Mouse (Mus musculus) cerebellum, adult 11-12 months (tissue): ENCODE results near the gene Polr2a.

ENCODE experiments used
- DNase-seq: peaks from one replicate; pipeline ENCODE4 v3.0.0; 2022

The Polr2a gene

DNA sequence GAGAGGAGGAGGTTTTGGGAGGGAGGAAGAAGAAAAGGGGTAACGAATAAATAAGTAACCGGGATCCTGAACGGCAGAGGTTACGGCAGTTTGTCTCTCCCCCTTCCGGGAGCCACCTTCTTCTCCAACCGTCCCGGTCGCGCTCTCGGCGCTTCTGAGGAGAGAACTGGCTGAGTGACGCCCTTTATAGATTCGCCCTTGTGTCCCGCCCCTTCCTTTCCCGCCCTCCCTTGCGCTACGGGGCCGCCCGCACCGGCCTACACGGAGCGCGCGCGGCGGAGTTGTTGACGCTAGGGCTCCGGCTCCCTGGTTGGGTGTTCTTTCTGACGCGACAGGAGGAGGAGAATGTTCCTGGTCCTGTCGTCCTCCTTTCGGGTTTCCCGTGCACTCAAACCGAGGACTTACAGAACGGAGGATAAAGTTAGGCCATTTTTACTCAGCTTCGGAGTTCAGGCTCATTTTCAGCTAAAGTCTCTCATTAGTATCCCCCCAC, at the start of gene Polr2a:
Gene Polr2a, minus strand, starts transcription at position 160 of the 493 bp plus-strand sequence.
- peak; percentile 98 for DNase-seq

DNA sequence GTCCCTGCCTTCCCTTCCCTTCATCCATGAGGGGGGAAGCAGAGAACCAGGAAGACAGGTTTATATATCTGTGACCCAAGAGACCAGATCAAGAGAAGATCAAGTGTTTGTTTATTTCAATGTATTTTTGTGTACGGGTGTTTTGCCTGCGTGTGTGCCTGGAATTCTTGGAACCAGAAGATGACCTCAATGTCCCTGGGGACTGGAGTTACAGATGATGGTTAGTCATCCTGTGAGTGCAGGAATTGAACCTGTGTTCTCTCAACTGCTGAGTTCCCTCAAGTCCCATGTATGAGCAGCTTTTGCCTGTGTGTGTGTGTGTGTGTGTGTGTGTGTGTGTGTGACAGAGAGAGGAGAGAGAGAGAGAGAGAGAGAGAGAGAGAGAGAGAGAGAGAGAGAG, 49.2 kb upstream of the Polr2a start:
- DNase-seq, result no peak

DNA sequence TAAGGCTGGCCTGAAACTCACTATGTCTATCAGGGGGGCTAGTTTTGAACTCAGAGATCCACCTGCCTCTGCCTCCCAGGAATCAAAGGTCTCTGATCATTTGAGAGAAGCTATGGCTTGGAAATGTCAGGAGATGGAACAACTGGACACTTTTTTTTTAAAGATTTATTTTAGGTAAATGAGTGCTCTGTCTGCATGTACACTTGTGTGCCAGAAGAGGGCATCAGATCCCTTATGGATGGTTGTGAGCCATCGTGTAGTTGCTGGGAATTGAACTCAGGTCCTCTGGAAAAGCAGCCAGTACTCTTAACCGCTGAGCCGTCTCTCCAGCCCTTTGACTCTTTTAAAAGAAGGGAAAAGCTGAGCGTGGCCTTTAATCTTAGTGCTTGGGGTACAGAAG, 47.9 kb upstream of the Polr2a start:
- no peak for DNase-seq

DNA sequence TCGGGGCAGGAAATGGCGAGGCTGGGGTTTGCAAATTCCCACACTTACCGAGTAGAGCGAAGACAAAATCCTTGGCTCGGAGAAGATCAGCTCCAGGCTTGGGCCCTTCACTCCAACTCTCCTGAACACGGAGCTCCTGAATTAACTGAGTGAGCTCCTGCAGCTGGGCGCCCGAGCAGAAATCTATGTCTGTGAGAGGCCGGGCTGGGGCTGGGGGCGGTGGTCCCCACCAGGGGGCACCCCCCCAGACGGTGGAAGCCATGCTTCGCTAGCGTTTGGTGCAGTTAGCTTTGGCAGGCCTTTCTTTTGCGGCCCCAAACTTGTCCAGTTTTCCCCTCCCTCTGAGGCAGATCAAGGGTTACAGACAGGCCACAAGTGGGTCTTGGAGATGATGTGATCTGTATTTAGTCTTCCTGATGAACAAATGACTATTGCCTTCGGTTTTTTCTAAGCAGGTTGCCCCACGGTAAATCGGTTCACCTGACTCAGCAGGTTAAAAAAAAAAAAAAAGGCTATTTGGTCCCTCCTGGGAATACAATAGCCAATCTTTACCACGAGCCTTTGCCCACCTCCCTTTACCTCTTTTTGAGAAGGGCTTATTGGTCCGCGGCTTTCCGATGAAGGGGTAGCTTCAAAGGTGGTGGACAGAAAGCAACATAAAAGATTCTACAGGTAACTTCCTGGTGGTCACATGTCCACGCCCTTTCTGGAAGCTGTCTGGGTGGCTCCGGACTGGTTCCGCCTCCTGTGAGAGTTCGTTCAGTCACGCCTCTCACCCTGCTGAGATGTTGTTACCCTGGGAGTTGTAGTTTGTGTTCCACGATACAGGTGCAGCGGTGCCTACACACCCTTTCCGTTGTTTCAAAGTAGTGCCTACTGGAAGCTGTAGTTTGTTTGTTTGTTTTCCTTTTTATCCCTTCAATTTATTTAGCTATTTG, 46.8 kb upstream of the Polr2a start, which contains the start of gene Tmem102:
Gene Tmem102, minus strand, starts transcription at position 653 of the 938 bp plus-strand sequence.
- DNase-seq, result no peak

DNA sequence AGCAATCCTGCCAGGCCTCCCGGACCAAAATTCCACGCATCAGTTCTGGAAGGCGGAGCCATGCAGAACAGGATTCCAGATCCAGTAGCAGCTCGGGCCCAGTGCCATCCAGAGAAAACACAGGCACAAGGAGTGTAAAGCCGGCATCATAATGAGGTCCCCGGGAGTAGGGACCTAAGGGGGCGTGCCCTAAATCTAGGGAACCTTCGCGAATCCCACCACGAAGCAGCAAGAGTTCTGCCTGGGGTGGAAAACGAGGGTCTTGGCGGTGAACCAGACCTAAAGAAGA, 46.2 kb upstream of the Polr2a start:
- DNase-seq, result no peak

DNA sequence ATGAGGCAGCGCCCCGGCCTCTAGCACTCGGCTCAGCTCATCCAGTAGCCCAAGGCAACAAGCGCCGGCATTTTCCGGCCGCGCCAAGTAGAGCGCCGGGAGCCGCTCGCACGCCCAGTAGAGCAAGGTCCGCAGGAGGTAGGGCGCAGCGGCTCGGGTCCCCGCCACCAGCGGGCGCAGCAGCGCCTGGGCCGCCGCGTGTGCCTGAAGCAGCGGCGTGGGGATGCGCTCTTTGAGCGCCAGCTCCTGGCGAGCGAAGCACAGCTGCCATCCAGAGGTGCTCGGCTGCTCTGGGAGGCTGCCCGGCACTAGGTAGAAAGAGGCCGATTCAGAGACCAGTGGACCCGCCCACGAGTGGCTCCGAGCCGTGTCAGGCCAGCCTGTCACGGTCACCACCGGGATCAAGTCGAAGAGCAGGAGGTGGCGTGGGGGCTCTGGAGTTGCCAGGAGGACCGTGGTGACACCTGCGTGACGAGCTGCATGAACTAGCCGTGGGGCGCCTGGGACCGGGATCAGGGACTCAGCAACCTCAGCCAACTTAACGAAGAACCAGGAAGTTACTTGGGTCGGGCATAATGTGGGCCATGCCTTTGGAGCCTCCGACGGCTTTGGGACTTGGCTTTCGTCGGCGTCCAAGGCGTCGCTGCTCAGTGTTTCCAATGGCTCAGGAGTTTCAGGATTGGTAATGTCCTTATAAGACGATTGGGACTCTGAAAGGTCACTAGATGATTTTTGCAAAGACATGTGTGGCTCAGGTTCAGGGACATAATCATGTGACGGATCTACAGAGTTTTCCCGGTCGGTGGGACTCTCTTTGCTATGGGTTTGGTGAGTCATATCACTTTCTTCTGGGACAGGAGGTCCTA, 45.6 kb upstream of the Polr2a start:
- no peak for DNase-seq

DNA sequence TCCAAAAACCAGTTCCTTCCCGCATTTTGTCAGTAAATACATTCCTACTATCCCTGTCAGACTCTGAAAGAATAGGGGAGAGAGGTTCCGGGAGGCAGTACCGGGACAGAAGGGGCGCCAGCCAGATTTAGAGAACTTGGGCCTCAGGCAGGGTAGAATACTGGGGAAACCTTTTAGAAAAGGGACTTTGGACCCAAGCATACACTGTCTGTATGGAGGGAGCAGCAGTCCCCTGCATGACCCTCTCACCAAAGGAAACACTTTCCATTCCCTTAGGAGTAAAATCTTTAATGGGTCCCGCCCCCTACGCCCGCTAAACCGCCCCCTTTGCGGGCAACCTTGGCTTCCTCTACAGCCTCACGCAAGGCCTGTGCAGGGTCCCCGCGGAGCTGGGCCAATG, 44.9 kb upstream of the Polr2a start:
- DNase-seq, result no peak

DNA sequence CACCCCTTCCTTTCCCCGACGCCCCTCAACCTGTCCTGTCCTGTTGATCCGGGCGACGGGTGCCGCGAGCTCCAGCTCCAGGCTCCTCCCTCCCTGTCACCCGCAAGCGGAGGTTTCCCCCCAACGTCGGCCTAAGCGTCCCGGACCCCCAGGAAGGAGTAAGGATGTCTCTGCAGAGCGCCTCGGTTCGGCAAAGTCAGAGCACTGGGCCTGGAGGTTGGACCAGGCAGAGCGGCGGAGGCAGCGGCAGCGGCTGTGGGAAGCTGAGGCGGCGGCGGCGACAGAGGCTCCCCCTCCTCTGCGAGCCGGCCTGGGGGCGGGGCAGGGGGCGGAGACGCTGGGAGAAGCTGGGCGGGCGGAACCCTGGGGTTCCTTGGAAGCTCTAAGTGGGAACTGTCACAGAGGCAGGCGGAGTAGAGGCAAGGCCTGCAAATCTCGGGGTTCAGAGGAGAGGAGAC, 44.2 kb upstream of the Polr2a start:
- peak; percentile 54 for DNase-seq

DNA sequence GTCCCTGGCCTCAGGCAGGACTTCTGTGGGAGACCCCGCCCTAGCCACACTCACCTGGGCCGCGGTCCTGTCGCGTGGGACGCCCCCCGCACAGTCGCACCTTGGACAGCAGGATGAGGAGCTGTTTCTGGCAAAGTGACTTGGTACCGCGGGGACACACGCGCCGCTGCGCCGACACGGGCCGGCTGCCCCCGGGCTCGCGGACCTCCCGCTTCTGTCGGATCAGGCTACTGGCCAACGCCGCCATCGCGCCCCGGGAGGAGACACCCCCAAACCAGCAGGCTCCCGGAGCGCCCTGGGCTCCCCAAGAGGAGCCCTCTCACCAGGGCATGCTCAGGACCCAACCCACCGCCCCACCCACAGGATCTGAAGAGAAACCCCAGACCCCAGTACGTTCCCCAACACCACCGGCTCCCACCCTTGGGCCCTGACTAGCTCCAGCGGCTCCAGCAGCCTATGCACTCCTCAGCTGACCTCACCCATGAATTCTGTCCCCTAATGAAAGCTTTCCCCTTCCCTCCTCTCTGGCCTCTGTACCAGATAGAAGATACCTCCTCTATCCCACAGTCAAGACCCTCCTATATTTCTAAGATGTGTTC, 43.0 kb upstream of the Polr2a start, which contains the start of gene Fgf11:
Gene Fgf11, minus strand, starts transcription at position 479 of the 599 bp plus-strand sequence.
- no peak for DNase-seq

DNA sequence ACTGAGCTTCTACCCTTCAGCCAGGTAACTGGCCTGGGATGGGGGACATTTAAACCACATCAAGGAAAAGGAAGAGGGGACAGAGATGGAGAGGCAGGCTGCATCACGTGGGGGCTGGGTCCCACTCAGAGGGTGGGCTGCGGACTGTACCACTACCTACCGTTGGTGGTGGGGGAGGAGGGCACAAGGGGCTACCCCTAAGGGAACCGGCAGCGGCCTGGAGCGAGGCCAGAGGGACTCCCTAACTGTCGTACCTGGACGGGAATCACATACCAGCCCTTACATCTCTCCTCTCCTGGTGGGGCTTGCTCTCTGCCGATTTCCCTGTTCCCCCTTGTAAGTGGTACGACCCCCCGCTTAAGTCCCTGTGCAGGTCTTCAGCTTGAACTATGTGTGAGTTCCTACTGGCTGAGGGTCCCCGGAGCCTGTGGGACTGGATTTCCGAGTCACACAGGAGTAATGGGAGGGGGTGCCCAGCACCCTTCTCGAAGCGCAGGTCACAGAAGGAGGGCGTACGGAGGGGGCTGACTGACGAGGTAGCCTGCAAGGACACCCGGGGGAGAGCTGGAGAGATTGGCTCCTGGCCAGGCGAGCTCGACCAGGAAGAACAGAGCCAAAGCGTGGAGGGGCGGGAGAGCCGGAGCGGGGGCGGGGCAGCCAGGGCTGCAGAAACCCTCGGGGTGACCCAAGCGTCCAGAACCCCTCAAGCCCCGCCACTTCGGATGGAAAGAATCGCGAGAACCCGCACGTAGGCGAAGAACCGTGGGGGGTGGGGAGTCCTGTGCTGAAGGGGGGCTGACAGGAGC, 42.2 kb upstream of the Polr2a start:
- DNase-seq, result peak; percentile 43

DNA sequence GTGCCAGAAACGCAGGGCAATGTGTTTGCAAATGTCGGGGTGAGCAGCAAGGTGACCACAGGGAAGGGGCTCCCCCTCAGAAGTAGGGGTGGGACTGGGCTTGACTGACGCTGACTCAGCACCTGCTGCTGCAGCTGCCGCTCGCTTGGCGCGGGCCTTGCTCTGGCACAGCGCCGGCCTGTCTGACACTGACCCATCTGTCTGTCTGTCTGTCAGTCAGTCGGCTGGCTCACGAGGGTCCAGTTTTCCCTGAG, 41.6 kb upstream of the Polr2a start:
- no peak for DNase-seq

DNA sequence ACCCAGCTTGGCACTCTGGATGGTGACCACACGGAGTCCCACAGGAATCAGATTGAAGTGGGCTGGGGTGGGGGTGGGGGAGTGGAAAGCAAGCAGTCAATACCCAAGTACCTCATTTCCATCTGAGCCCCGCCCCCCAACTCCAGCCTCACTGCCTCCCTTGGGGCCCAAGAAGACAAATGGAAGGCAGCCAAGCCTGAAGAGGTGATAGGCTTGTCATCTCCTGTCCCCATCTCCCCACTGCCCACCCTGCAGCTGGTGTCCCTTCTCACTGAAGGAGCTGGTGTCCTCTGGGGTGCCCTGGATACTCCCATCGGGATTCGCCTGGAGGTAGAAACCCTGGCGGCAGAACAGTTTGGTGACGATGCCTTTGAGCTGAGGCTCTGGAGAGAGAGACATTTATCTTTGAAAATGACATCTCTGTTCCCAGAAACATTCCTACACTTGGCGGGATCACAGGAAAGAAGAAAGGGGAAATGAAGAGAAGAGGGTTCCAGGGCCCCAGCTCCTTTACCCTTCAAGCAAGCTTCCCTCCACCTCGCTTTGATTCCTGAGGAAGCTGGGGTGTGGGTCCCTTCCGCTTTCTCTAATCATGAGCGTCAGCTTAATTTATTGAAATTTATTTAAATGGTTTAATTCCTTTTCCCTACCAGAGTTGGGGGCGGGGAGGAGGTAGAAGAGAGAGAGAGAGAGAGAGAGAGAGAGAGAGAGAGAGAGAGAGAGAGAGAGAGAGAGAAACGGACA, 41.1 kb upstream of the Polr2a start:
- no peak for DNase-seq

DNA sequence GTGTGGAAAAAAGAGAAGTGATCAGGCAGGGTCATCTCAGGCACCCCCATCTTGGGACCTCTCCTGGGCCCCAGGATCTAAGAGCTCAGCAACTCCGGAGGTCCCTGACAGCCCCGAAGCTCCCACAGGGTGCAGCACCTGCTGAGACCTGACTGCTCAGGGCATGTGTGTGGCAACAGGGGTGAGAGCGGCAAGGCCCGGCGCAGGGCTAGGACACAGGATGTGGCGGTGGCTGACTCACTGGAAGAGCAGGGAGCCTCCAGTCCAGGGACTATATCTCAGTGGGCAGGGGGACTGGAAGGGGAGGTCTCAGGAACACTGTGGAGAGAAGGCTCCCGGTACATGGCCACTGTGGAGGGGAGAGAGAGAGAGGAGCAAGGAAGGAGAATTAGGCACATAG, 39.5 kb upstream of the Polr2a start:
- no peak for DNase-seq

DNA sequence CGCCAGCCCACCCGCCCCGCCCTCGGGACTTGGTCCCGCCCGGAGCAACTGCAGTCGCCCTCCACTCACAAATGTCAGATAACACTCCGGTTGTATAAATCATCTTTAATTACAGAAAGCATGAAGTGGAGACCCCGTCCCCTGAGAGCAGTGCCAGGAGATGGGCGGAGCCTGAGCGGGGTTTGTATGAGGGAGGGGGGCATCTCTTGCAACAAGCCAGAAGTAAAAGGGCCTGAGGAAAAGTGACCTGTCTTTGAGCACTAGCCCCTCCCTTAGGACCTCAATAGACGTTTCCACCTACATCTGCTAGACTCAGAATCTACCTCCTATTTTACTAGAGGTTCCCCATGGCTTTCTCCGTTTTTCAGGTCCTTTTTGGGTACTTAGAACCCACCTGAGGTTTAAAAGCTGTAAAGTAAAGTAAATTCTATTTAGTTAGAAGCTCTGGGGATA, 37.6 kb upstream of the Polr2a start:
- peak; percentile 47 for DNase-seq

DNA sequence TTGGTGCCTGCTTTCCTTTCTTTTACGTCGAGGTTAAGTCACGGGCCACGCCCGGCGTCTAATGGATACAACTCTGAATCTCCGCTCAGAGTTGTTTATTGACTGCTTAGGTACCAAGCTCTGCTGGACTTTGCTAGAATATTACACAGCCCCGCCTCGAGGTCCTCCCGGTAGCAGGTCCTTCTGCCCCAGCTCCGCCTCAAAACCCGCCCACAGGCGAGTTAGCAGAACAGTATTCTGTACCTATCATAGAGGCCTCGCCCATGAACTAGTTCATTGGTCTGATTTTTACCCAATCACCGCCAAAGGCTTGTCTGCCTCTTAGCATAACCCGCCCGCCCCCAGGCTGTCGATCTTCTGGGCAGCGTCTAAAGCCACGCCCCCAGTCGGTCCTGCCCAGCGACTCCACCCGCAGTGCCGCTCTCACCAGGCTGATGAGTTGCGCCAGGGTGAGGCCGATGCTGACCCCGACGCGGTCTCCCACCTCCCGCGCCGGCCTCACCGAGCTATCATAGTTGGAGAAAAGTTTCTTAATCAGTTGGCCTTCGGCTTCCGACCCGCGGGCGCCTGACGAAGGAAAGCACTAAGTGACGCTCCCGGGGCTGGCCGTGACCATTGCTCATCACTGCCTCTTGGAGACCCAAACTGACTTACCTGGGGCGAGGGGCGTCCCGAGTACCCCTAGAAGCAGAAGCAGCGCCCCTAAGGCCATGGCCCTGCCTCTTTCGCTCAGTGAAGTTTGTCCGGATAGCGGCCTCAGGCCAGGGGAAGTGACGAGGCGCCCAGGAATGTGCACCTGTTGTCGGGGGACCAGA, 36.9 kb upstream of the Polr2a start, which contains the start of gene Chrnb1:
Gene Chrnb1, minus strand, starts transcription at position 776 of the 815 bp plus-strand sequence.
- DNase-seq, result peak; percentile 93

DNA sequence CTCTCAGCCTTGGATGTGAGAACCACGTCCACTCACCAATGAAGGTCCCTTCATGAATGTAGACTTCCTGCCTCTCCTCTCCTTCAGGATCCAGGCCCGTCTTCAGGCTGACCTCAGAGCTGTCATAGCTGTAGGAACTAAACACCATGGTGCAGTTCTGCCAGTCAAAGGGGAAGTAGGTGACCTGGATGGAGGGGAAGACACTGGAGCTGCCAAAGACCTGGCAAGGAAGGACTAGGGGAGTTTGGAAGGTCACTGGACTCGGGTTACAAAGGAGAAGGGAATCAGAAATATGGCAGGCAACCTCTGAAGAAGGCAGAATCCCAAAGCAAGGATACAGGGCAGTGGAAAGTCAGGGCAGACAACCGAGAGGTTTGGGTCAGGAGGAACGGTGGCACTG, 35.0 kb upstream of the Polr2a start:
- no peak for DNase-seq

DNA sequence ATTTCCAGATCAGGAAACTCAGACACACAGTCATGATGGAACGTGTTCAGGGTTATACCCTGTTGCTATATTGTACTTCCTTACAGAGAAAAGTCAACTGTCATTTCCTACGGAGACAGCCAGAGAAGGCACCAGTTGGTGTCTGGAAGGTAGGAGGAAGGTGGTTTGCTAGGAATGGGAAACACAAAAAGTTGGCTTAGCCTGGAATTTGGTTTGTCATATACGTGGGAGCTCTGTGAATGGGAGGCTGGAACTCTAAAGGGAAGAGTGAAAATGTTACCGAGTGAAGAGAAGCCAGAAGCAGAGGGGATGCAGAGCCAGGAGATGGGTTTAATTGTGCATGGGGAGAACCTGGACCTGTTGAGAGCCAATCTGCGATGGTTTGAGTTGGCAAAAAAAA, 33.0 kb upstream of the Polr2a start:
- no peak for DNase-seq

DNA sequence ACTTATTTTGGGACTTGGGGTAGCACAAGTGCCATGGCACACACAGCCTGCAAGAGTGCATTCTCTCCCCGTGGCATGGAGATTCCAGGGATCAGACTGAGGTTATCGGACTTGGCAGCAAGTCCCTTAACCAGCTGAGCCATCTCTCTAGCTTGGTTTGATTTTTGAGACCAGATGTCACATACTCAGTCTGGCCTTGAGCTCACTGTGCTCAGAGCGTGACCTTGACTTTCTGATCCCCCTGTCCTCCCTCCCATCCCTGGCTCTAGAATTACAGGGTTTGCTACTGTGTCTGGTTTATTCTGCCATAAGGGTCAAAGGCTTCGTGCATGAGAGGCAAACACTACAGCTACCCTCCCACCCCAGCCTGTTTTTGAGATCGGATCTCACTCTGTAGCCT, 31.0 kb upstream of the Polr2a start:
- DNase-seq, result no peak

DNA sequence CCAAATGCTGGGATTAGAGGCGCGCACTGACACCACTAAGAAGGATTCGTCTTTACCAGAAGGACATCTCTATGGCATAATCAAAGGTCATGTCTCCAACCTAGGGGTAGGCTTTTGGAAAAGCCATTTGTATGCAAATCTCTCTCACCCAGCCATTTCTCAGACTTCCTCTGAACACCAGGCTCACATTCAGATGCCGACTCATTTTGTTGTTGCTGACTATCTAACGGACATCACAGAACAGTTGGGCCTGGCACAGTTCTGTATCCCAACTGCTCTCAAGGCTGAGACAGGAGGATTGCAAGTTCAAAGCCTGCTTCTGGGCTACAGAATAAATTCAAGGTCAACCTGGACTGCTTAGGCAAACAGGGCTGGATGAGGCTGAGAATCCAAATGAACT, 28.9 kb upstream of the Polr2a start:
- no peak for DNase-seq

DNA sequence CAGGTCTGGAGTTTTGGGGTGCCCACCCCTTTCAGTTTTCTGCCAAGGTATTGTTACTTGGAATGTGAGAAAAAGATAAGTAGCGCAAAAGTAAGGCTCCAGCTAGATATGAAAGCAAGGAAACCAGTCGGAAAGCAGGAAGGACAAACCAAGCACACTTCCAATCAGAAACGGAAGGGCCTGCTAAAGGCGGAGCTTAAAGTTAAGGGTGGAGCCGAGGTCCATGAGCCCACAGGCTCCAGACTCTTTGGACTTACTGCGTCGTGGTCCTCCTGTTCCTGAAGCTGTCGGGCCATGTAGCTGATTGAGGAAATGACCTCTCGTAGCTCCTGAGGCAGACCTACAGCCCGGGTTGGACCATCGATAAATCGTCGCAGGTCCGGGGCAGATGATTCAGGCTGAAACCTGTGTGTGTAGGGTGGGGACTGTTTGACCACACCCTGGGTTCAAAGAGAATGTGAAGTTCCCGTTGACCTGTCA, 26.4 kb upstream of the Polr2a start:
- DNase-seq, result no peak

DNA sequence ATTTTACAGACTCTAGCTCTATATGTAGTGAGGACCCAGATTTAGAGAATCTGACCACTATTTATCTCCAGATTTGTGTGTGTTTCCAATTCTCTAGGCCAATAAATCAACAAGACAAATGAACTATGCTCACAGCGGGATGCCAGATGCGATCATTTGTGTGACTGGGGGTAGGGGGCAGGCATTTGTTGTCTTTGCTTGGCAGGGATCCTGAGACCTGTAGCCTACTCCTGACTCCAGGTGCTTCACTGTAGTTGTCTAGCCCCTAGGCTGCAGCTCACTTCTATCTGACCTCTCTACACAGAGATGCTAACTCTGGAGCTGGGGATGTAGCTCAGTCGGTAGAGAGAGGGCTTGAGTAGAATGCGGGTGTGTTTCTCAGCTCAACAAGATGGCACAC, 23.4 kb upstream of the Polr2a start:
- no peak for DNase-seq
